Mouse (Mus musculus) megakaryocyte, adult 5-6 weeks (primary cell): ENCODE measurements around the gene Trpc2. TPM values are rescaled to one million over a fixed set of nuclear protein-coding genes. Genes with fewer than 3 reads are reported as not detected.
"Not testable (repeated sequence)": the region's sequence is repeated elsewhere in the genome, so short reads cannot be mapped to it uniquely, and the experiment has no call there.

ENCODE experiments used
- ATAC-seq: 2 replicates; pipeline ENCODE4 v1.8.0; 2016; ENCODE audit warnings: mild to moderate bottlenecking, inconsistent platforms; ENCODE audit not compliant: poor library complexity, severe bottlenecking
- total RNA-seq, 2 experiments: library from RNA; stranded (forward) in 1 of 2; stranded (reverse) in 1 of 2; fragments of 153-499, 151-499 nt in 1 of 2; fragments of 221-1000, 200-1000 nt in 1 of 2; gene quantifications; 2 replicates each; pipeline versions ENCODE4 v1.2.3 to v1.2.4; 2015 to 2017

The Trpc2 gene
- 0.41 TPM in 1 of 2 replicates, not detected in the other for total RNA-seq (2015)
- 0.20 and 0.37 TPM in 2 replicates for total RNA-seq (2017)

DNA sequence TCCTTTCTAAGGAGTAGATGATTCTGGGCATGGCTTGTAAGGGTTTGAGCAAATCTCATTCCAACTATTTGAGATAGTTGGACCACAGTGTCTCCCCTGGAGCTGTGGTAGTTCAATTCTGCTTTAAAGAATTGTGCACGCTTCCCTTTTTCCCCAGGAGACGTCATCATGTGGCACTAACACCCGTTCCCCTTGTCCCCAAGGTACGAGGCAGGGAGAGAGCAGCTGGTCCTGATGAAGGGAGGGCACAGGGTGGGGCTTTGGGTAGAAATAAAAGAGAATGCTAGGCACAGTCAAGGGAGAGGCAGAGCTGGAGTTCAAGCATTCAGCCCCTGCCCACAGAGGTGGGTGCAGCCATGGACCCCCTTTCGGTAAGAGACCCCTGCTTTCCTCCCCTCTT is at the start of gene Trpc2:
TSS of gene Trpc2 (plus strand) at position 301 of the 400 bp plus-strand sequence.
- no peak for ATAC-seq

DNA sequence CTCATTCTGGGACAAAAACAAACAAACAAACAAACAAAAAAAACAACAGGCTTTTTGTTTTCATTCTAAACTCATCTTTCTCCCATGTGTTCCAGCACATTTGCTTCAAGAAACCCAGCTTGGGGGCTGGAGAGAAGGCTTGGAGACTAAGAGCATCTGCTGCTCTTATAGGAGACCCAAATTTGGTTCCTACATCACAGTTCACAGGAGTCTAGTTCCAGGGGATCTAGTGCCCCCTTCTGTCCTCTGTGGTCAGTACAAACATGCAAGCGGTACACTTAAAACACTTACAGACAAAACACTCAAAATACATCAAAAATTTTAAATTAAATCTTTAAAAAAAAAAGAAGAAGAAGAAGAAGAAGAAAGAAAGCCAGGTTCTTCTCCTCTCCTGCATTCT is 48.0 kb upstream of the Trpc2 start:
- no peak for ATAC-seq

DNA sequence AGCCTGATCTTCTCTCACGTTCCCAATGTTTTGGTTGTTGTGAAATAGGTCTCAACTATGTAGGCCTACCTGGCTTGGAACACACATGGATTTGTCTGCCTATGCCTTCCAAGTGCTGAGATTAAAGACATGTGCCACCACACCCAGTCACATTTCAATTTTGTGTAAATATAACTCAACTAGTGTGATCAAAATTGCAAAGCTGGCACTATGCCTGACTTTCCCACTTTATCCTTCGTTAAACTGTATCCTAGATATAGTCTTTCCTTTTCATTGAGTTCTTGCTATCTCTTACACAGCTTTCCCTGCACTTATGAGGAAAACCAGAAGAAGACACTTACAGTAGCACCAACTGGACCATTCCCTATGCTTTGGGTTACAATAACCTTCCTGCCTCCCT is 47.4 kb upstream of the Trpc2 start:
- no peak for ATAC-seq

DNA sequence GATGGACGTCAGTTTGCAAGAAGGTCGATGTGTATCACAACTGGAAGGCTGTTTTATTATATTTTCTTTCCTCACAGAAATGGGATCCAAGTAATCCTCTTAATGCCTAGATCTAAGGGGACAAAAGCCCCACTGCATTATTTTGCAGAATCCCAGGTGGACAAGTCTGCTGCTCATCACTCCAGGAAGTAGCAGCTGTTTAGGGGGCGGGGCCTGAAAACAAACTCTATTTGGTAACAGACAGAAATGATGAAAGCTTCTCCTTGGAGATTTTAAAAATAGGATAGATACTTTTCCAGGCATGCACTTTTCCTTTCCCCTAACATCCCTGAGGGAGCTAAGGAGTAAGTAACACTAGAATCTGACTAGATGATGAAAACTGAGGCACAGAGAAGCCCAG is 45.6 kb upstream of the Trpc2 start:
- ATAC-seq, result no peak

DNA sequence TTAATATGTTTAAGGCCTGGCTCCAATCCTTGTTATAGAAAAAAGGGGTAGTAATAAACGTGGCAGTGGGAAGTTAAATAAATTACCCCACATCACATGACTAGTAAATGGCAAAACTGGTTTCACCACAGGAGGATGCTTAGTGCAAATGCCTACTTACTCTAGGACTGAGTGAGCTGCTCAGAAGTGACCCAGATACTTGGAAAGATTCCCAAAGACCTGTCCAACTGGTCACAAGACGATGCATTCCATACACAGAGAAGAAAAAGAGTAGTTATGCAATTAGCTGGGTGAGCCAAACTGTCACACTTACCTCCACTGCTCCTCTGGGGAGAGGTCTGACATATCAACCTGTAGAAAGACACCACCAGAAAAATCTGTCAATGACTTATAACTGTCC is 40.6 kb upstream of the Trpc2 start:
- ATAC-seq, result no peak

DNA sequence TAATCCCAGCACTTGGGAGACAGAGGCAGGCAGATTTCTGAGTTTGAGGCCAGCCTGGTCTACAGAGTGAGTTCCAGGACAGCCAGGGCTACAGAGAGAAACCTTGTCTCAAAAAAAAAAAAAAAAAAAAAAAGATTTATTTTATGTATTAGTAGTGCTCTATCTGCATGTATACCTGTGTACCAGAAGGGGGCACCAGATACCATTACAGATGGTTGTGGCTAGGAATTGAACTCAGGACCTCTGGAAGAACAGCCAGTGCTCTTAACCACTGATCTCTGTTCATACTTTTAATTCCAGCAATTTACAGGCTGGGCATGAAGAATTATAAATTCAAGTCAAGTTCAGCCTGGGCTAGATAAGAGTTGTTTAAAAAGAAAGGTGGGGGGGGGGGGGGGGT is 34.4 kb upstream of the Trpc2 start:
- ATAC-seq, result not testable (repeated sequence)

DNA sequence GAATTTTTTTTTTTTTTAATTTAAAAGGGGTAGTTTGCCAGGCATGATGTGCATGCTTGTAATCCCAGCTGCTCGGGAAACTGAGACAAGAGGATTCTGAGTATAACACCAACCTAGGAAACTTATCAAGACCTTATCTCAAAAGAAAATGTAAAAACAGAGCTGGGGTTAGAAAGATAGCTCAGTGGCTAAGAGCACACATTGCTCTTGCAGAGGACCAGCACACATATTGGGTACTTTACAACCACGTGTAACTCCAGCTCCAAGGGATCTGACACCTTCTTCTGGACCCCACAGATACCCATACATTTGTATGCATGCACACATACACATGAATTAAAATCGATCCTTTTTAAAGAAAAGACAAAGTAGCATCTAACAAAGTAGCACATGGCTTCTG is 21.6 kb upstream of the Trpc2 start:
- ATAC-seq, result no peak

DNA sequence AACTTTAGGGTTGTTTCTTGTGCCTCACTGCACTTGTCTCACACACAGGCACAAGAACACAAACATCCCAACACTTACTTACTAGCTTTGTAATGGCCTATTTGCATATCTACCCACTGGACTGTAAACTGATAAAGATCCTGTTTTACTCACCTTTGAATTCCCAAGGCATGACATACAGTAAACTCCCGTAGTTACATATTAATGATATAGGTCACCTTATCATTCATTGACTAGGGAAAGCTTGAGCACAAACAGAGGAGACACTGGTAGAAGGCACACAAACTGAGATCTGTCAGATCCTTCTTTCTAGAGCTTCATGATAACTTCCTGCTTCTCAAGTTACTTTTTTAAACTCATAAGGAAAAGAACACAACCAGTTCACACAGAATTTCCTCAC is 20.7 kb upstream of the Trpc2 start:
- no peak for ATAC-seq

DNA sequence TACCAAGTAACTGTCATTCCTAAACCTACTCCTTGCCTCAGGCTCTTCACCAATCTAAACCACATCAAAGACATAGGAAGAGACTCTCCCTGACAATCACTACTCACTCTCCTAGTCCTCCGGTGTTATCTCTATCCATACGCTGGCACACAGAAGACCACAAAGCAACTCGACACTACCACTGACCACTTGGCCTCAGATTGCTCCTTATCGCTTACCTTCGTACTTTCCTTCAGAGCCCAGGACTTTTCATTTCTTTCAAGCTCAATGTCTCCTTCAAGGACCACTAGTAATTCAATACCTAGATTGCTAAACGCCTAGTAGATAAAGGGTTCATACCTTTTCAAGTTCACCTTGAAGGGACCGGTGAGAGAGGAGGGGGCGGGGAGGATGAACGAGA is 19.0 kb upstream of the Trpc2 start:
- no peak for ATAC-seq

DNA sequence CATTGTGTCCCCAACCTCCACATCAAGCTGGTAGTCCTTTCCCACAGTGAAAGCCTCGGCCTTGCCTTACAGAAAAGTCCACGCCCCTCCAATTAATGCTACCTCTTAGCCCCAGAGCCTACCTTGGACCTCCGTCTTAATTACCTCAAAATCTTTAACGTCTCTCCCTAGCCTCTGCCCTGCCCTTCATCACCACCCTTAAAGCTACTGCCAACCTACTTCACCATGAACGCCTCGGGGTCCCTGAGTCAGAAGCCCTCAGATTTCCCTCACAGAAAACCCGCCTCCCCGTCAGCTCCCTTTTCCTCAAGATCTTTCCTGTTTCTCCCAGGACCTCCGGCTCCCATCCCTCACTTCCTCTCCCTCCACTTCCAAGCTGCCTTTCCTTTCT is 18.3 kb upstream of the Trpc2 start:
- no peak for ATAC-seq

DNA sequence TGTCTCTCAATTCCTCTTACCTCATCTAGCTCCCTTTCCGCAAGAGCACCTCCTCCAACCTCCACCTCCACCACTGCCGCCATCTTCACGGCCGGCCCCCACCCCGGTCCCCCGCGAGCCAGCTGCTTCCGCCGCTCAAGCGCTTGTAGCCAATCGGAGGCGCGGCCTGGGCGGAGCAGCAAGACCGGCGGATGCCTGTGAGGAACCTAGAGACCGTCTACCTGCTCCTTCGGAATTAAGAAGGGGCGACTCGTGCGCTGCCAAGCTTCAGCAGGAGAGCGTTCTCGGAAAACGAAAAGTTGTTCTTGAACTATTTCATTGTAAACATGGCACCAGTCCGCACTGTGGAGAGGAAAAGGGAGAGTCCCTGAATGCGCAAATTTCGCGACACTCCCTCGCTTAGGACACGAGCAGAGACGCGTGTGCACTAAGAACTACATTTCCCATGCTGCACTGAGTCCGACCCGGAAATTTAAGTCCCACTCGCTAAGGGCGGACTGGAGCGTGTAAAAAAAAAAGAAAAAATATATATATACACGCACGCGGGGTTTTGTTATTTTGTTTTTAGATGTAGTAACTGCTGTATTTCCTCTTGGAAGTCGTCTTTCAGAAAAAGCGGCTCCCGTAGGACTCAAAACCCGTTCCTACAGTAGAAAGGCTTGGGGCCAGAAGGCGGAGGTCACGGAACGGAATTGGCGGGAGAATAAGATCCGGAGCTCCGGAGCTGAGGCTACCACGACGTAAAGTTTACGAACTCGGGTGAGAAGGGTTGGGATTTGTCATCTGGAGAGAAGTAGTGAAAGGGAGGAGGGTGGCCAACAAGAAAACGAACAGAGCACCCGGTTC is 17.6 kb upstream of the Trpc2 start, which contains the start of the genes Rnf121, Xndc1 and Xntrpc:
TSS of gene Rnf121 (minus strand) at position 424 of the 846 bp plus-strand sequence.
TSS of gene Xndc1 (plus strand) at position 466 of the 846 bp plus-strand sequence.
TSS of gene Xntrpc (plus strand) at position 668 of the 846 bp plus-strand sequence.
- peak; percentile 99 for ATAC-seq

DNA sequence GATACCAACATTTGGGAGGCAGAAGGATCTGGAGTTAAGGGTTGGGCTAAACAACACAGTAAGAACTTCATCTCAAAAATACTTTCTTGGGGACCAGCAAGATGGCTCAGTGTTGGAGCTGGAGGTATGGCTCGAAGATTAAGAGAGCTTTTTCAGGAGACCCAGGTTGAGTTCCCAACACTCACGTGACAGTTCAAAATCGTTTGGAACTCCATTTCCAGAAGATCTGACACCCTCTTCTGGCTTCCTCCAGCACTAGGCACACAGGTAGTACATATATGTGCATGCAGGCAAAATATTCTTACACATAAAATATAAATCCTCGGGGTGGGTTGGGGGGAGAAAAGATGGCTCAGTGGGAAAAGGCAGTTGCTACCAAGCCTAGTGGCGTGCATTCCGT is 16.6 kb upstream of the Trpc2 start:
- no peak for ATAC-seq

DNA sequence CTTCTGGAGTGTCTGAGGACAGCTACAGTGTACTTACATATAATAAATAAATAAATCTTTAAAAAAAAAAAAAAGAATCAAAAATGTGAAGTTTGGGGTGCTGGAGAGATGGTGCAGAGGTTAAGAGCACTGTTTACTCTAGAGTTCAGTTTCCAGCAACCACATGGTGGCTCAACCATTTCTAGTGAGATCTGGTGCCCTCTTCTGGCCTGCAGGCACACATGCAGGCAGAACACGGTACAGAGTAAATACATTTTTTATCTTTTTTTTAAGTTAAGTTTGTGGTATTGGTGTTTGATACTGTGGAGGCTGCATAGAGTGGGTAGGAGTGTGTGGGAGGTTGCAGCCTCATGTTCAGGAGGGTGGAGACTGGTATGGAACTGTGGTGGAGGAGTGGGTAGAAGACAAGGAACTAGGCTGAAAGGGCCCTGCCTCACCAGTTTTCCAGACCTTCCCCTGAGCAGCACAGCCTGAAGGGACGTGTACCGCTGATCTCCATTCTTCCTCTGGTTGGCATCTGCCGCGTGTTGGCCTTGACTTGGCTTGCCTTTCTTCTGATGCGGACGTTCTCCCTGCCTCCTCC is 6.1 kb upstream of the Trpc2 start:
- peak; percentile 43 for ATAC-seq

DNA sequence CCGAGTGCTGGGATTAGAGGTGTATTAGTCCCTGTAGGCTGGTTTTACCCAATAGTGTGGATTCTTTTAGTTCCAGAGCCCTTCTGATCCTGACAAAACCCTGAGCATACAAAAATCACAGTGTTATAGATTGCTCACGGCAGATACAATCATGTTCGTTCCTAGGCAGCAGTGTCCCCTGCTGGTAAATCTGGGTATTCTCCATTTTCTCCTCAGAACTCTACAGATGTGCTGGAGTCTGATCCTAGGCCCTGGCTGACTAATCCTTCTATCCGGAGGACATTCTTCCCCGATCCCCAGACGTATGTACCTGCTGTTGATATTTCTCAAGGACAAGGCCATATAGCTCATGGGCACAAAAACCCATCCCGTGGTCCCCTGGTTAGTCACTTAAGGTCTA is 4.4 kb upstream of the Trpc2 start:
- ATAC-seq, result no peak

DNA sequence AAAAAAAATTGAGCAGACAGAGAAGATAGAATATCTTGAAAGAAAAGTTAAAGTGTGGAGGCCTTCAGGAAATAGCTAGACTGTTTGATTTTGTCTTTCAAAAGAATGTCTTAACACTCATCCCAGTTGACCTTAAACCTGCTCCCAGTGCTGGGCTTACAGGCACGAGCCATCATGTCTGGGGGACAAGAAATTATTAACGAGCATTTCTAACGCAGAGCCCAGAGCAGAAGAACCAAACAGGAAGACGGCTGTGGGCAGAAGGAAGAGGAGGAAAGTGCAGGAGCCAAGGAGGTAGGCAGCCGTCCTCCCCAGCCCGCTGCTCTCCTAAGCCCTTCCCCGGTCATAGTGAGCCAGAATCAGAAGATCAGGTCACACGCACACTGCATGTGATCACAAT is 2.6 kb upstream of the Trpc2 start:
- no peak for ATAC-seq

DNA sequence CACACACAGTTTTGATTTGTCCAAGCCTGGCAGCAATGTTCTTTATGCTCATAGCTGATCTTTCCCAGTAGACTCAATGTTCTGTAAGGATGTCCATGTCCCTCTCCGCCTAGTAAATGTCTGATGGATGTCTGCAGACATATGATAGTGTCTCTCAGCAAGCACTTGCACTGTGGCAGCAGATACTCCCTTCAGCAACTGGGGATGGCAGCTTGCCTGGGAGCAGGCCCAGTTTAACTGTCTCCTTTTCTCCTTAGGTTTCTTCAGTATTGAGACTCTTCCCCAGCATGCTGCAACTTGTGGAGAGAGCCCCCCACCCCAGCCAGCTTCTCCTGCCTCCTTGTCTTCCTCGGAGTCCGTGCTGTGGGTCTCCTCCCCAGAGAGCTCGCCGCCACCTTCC is 1.1 kb upstream of the Trpc2 start:
- ATAC-seq, result no peak

DNA sequence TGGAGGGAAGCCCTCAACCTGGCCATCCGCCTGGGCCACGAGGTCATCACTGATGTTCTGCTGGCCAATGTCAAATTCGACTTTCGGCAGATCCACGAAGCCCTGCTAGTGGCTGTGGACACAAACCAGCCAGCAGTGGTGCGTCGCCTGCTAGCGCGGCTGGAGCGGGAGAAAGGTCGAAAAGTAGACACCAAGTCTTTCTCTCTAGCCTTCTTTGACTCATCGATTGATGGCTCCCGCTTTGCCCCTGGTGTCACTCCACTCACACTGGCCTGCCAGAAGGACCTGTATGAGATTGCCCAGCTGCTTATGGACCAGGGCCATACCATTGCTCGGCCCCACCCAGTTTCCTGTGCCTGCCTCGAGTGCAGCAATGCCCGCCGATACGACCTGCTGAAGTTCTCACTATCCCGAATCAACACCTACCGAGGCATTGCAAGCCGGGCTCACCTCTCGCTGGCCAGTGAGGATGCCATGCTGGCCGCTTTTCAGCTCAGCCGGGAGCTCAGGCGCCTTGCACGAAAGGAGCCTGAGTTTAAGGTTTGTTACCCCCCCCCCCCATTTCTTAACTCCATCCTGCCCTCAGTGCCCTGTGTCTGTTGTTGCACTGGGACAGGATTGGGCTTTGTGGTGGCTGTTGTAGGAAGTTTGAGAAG is 1.3 kb downstream of the Trpc2 start:
- no peak for ATAC-seq

DNA sequence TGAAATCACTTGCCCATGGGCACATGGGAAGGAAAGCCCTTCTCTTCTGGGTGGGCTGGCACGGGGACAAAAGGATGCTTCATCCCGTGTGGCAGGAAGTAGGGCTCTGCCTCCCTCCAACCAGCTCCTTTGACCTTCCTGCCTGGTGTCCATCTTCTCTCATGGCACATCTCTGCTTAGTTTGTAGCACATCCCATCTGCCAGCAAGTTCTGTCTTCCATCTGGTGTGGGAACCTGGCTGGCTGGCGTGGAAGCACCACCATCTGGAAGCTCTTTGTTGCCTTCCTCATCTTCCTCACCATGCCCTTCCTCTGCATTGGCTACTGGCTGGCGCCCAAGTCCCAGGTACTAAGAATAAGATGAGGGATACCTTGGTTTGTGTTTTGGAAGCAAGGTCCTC is 4.4 kb downstream of the Trpc2 start:
- no peak for ATAC-seq

DNA sequence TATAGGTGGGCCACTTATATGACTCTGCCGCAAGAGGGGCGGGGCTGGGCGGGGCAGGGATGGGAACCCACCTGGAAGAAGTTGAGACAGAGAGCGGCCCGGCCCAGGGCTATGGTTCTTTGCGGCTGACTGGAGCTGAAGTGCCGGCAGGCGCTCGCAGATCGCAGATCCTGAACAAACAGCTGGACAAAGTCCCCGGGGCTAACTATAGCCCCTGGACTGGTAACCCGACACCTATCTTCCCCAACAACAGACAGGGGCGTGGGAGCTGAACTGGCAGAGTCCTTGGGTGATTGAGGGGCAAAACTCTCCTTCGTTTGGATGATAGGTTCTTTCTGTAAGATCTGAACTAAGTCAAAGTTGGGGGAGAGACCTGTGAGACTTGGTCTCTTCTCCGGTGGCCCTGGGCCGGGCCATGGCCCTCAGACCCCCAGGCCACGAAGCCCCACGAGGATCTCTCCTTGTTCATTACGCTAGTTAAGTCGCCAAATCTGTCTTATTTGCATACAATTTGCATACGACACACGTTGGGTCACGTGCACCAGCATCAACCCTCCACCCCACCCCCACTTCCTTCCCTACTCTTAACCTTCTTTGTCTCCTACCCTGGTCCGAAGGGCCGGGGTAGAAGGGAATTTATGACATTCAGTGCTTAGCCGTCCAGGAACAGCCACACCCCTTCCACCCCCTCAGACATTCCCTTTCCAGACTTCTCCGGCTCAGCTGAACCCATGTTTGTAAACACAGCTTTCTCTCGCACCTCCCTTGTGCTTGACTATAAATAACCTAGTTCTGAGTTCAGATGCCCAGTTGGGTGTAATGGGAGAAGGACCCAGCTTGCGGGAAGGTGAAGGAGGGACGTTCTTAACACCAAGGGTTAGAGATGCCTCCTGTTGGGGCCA is 17.1 kb downstream of the Trpc2 start:
- ATAC-seq, result peak; percentile 83

DNA sequence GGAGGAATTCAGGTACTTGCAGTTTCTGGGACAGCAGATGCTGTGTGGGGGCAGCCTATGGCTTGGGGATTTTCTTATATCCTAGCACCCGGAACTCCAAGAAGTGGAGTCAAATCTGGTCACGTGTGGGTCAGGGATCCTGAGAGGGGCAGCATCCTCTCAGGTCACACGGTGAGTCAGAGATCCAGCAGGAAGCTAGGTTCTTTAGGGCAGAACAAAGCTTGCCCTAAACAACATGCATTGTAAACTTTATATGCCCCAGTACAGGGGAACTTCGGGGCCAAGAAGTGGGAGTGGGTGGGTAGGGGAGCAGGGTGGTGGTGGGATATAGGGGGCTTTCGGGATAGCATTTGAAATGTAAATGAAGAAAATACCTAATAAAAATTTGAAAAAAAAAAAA is 18.0 kb downstream of the Trpc2 start:
- no peak for ATAC-seq

DNA sequence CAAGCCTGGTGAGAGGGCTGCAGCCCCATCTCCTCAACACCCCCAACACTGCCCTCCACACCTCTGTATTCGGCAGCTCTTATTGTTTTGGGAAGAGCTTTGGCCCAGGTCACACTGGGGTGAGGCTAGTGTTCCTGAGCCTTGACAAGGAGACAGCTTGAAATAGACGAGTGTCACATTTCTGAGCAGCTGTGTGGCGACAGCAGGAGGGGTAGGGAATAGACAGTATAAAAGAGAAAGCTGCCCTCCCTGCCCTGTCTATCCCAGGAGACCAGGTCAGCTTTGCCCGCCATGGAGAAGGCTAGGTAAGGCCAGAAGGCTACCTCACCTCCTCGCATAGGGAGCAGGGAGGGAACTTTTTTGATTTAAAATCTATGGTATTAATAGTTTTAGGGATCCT is 18.6 kb downstream of the Trpc2 start, which contains the start of gene Art1:
TSS of gene Art1 (plus strand) at position 257 of the 400 bp plus-strand sequence.
- no peak for ATAC-seq
